Mouse (Mus musculus): ENCODE measurements around the gene Csf3.
"Not testable (repeated sequence)": the region's sequence is repeated elsewhere in the genome, so short reads cannot be mapped to it uniquely, and the experiment has no call there.

Gene Csf3

DNA sequence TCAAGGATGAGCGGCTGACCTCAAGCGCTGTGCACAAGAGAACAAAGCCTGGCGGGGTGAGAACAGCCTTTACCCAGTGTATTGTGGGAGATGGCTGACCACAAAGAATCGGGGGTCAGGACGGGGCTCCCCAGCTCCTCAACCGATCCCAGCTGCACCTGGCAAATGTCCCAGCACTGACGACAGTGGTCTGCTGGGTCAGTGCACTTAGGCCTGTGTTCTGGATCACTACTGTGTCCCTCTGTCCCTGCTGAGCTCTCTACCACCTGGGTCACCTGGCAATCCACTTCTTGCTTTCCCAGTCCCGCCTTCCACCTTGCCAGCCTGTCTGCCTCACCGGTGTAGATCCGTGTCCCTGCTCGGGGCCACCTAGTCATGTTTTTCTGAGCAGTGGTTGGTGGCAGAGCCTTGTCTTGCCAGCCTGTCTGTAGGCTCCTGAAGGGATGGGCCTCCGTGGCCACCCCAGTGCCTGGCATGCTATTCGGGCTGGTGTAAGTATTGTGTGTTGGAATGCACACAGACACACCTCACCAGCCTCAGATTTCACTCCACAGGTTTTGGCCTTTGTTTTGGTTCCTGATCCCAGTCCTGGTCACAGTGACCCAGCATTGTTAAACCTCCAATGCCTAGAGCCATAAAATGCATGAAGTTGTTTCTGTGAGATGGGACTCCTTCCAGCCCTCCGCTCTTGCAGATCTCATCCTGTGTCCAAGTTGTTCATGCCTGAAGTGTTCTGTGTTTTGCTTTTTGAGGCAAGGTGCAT is 4.4 kb upstream of the Csf3 start:
- DNase-seq (ENCODE audit: low spot score in 2 of 2) = no peak

- no peak for DNase-seq (ENCODE audit: low spot score in 2 of 2)
Observed at GRCm38 (mm10) chr11:98697225-98697624, 3.8 kb upstream of the Csf3 start.

GRCm38 (mm10) chr11:98698849-98699640 is 2.0 kb upstream of the Csf3 start:
- DNase-seq (ENCODE audit: low spot score in 2 of 2) = no peak

GRCm38 (mm10) chr11:98699911-98700310 is 1.2 kb upstream of the Csf3 start:
- DNase-seq (ENCODE audit: low spot score in 2 of 2) = peak; percentile 60 to 68

DNA sequence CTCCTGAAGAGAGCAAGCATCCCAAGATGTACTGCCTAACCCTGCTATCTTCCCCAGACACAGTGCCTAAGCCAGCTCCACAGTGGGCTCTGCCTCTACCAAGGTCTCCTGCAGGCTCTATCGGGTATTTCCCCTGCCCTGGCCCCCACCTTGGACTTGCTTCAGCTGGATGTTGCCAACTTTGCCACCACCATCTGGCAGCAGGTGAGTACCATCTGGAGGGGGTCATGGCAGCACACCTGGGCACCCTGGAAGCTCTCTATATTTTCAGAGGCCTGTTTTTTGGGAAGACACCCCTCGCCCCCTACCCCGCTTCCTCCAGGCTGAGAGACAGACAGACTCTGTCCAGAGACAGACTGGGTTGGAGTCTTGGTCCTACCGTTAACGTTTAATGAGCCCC is 1.3 kb downstream of the Csf3 start:
- no peak for DNase-seq (ENCODE audit: low spot score in 2 of 2)

DNA sequence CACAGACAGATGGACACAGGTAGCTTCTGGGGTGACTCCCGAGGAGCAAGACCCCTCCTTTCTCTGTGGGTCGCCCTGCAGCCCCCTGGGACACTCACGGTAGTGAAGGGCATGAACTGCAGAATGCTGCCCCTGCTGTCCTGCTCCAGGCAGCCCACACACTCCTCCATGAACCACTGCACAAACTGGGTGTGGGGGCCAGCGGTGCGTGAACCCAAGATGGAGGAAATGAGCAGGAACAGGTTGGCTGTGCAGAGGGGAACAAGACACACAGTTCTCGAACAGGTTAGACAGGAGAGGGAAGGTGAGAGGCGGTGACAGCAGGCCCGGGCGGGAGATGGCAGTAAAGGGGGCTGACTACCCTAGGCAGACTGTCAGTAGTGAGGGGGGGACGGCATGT is 4.0 kb downstream of the Csf3 start:
- DNase-seq (ENCODE audit: low spot score in 2 of 2) = no peak

- DNase-seq (ENCODE audit: low spot score in 2 of 2) = no peak
Observed at GRCm38 (mm10) chr11:98707401-98708281, 6.6 kb downstream of the Csf3 start.

GRCm38 (mm10) chr11:98708282-98708956 is 7.4 kb downstream of the Csf3 start:
- no peak for DNase-seq (ENCODE audit: low spot score in 2 of 2)

DNA sequence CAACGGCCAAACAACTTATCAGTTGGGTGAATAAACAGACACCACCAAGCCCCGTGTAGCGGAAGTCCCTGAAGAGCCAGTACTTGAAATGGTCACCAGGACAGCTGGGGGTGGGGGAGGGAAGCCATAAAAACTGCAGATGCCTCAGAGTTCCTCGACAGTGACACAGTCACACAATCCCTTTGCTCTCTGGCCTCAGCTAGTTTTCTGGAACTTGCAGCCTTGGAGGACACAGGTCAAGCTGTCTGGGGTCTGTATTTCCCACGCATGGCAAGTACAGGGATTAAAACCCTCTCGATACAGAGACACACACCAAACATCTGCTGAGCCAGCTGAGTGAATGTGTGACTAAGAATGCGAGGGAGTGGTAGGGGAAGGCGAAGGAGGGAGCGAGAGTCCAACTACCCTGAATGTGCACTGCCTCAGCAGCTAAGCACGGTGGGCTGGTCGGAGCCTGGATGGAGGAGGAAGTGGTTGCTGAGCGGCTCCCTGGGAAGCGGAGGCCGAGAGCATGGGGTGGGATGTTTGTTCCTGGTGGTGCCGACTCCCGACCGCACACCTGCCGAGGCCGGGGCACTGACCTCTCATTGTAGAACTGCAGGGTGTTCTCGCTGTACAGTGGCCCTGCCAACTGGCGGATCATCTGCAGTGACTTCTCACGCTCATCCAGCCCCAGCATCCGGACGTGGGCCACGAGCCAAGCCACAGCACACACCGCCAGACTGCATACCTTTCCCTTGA is 8.1 kb downstream of the Csf3 start:
- no peak for DNase-seq (ENCODE audit: low spot score in 2 of 2)

DNA sequence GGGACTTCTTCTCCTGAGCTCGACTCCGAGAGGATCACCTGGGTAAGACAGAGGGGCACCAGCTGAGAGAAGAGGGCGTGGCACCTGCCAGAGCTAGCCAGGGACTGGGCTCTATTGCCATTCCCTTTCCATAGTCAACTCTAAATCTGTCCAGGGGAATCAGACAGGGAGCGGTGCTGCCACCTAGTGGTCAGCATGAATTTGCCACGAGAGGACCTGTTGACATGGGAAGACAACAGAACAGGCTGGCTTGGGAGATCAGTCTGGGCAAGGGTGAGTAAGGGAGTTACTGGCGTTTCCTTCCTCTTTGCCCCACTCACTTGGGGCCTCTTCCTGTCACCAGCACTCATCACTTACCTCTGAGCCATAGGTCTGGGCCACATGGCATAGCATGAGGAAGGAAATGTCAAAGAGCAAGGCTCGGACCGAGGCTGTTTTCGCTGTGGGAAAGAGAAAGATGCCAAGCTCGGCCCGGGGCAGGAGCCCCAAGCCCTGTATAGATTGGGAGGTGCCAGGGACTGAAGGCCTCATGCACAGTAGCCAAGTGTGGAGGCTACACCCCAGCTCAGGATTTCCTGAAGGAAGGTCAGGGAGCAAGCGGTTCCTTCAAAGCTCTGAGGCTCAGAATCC is 9.5 kb downstream of the Csf3 start:
- DNase-seq (ENCODE audit: low spot score in 2 of 2) = no peak

- no peak for DNase-seq (ENCODE audit: low spot score in 2 of 2)
Observed at GRCm38 (mm10) chr11:98711046-98711434, 10.0 kb downstream of the Csf3 start.

GRCm38 (mm10) chr11:98712009-98712408 is 10.9 kb downstream of the Csf3 start:
- not testable (repeated sequence) for DNase-seq (ENCODE audit: low spot score in 2 of 2)

DNA sequence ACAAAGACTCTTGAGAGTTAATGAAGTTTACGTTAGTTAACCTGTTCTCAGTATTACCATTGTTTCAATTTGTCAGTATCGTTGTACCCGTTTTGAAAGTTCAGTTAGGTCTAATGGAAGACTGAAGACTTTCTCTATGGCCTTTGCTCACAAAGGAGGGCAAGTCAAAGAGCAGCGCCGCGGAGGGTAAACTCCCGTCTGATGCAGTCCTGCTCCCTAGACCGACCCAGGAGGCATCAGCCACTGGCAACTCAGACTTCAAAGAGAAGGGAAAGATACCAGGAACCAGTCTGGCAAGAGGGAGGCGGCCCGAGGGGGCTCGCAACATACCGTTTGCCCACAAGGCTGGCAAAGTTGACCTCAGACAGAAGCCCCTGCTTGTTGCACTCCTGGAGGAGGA is 12.6 kb downstream of the Csf3 start:
- no peak for DNase-seq (ENCODE audit: low spot score in 2 of 2)

- no peak for DNase-seq (ENCODE audit: low spot score in 2 of 2)
Observed at GRCm38 (mm10) chr11:98715946-98716345, 14.9 kb downstream of the Csf3 start.

DNA sequence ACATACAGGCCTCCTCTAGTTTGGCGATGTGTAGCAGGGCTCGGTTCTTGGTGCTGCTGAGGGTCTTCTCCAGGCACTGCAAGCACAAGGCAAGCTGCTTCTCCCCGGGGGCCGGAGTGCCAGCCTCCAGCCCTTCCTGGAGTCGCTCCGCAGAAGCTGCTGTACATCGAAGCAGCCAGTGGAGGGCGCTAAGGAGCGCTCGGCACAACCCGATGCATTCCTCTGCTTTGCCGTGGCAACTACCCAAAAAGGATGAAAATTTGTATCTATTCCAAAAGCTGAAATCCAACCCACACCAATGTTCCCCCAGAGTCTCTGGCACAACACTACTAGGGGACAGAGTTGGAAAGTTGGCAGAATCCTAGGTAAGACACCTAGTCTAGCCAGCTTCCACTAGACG is 16.8 kb downstream of the Csf3 start:
- DNase-seq (ENCODE audit: low spot score in 2 of 2) = peak; percentile 67 to 71

DNA sequence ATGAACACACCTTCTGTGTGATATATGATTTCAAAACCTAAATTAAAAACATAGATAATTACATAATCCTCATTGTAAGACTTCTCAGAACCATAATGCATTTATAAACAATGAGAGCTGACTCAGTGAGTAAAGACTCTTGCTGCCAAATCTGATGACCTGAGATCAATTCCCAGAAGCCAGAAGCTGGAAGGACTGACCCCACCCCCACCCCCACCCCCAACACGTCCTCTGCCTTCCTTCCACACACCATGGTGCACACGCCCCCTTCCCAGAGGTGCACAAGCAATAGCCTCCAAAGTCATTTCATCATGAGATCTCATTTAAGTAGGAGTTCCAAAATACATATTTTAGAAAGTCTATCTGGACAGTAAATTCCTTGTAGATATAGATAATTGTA is 19.7 kb downstream of the Csf3 start:
- DNase-seq (ENCODE audit: low spot score in 2 of 2) = no peak

GRCm38 (mm10) chr11:98721458-98722226 is 20.6 kb downstream of the Csf3 start:
- peak in 1 of 2 experiments; percentile 71 for DNase-seq (ENCODE audit: low spot score in 2 of 2)

- DNase-seq (ENCODE audit: low spot score in 2 of 2) = no peak
Observed at GRCm38 (mm10) chr11:98723098-98723497, 22.0 kb downstream of the Csf3 start.

GRCm38 (mm10) chr11:98725926-98726506 is 25.0 kb downstream of the Csf3 start:
- DNase-seq (ENCODE audit: low spot score in 2 of 2) = no peak

All from right cerebral cortex, postnatal 36 days (tissue).